Mouse (Mus musculus): Measurements from ENCODE around the gene Smu1.

Gene Smu1

GRCm38 (mm10) chr4:40757157-40757779, 455 bp downstream of the Smu1 start:
- DNase-seq (ENCODE audit: low spot score in 2 of 2) = no peak

DNA sequence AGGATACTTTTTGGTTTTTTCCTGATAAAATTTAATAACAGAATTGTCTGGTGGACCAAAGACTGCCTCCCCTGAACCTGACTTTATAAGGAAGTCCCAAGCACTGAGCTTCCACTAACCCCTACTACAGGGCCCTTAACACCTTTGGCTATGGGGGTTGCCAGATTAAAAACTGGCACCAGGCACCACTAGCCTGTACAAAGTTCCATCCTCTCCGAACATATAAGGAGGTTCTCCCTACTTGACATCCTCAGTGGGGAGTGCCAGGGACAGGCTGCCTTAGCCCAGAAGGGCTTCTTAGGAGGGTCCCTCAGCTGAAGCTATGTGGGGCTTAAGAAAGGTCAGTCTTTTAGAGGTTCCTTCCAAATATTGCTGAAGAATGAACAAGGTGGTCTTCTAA, 22.4 kb downstream of the Smu1 start:
- DNase-seq (ENCODE audit: low spot score in 2 of 2) = no peak

- DNase-seq (ENCODE audit: low spot score in 2 of 2) = no peak
Measured at GRCm38 (mm10) chr4:40731262-40731661, 26.5 kb downstream of the Smu1 start.

DNA sequence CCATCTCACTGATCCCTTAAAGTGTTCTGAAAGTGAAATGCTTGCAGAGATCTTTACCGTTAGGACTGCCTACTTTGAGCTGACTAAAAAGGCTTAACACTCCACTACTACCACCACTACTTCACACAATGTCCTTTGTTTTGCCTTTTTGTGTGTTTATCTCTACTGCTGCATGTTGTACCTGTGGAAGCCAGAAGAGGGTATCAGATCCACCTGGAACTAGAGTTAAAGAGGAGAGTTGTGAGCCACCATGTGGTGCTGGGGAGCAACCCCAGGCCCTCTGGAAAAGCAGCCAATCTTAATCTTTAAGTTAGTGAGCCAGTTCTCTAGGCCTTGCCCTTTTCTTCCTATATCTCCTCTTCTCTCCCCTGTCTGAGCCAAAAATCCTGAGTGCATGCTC, 30.5 kb downstream of the Smu1 start:
- no peak for DNase-seq (ENCODE audit: low spot score in 2 of 2)

GRCm38 (mm10) chr4:40725554-40725953, 32.2 kb downstream of the Smu1 start:
- no peak for DNase-seq (ENCODE audit: low spot score in 2 of 2)

- no peak for DNase-seq (ENCODE audit: low spot score in 2 of 2)
Measured at GRCm38 (mm10) chr4:40725141-40725540, 32.6 kb downstream of the Smu1 start.

DNA sequence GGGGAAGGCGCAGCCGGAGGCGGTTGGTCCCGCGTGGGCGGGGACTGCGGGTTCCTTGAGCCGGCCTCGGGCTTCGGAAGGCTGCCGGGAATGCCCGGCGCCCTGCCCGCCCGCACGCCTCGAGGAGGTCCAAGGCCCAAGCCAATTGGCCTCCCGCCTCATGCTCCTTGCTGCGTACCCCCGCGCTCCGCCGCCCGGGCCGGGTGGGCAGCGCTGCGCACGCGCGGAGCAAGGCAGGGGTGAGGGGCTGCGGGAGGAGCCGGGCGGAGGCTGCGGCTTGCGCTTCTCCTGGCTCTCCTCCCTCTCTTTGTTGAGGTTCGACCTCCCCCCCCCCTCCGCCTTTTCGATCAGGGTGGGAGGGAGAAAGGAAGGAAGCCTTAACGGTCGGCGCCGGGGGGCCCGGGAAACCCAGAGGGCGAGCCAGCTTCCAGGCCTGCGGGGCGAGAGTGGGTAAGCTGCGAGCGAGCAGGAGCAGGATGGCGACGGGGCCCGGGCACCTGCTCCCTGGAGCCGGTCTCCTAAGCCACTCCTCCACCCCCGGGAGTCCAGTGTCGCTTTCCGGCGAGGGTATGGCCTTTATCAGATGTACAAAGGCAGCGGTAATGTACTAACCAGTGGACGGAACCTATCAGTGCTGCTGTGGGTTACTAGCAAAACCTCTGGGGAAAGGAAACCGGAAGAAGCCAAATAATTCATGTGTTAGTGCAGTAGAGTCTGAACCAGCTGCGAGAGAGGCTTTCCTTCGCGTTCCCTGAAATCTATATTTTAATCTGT, 34.8 kb downstream of the Smu1 start:
- peak; percentile 61 to 72 for DNase-seq (ENCODE audit: low spot score in 2 of 2)

GRCm38 (mm10) chr4:40722011-40722666, 35.6 kb downstream of the Smu1 start, which contains the start of gene Dnaja1:
Dnaja1 (plus strand) TSS chr4:40722150.
- DNase-seq (ENCODE audit: low spot score in 2 of 2) = peak; percentile 93 to 96

GRCm38 (mm10) chr4:40720910-40721309, 36.8 kb downstream of the Smu1 start:
- no peak for DNase-seq (ENCODE audit: low spot score in 2 of 2)

- DNase-seq (ENCODE audit: low spot score in 2 of 2) = no peak
Measured at GRCm38 (mm10) chr4:40717141-40717540, 40.6 kb downstream of the Smu1 start.

- DNase-seq (ENCODE audit: low spot score in 2 of 2) = no peak
Measured at GRCm38 (mm10) chr4:40703710-40704275, 53.9 kb downstream of the Smu1 start.

DNA sequence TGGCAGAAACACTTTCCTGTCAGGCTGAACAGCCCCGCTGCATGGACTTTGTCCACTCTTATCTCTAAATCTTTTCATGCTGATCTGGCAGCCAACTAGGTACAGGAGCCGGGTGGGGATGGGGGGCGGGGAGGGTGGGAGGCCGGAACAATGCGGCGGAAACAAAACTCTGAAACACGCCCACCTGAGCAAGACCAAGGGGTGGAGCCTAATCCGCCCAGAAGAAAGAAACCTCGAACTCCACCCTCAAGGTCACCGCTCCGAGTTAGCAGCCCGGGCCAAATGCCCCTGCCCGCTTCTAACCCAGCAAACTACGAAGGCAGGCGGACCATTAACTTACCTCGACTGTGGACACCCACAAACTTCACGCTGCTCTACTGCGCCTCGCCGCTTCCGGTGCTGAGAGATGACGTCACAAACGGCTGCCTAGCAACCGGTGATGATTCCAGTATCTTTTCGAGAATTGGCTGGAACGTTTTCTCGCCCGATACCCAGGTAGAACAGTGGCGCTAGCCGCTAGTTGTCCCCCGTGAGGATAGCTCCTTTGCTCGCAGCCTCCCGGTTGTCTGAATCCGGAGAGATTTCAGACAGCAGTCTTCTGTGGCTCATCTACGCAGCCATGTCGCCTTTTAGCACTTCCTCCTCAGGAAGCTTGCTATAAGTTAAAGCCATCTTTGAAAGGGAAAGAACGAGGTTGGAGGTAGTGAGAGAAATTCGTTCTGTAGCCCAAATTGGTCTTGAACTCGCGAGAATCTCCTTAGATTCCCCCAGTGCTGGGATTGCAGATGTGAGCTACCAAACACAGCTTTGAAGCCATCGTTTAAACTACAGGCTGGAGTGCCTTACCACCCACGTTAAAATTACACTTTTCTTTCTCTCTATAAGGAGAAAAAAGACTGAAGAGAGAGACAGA, 54.7 kb downstream of the Smu1 start, which contains the start of gene Aptx:
Gene Aptx (minus strand): TSS at position 398 of the 913 bp plus-strand sequence.
- peak; percentile 96 to 97 for DNase-seq (ENCODE audit: low spot score in 2 of 2)

- no peak for DNase-seq (ENCODE audit: low spot score in 2 of 2)
Measured at GRCm38 (mm10) chr4:40701796-40702195, 55.9 kb downstream of the Smu1 start.

GRCm38 (mm10) chr4:40700216-40700615, 57.5 kb downstream of the Smu1 start:
- DNase-seq (ENCODE audit: low spot score in 2 of 2) = peak in 1 of 2 experiments; percentile 44

- no peak for DNase-seq (ENCODE audit: low spot score in 2 of 2)
Measured at GRCm38 (mm10) chr4:40697059-40697458, 60.7 kb downstream of the Smu1 start.

GRCm38 (mm10) chr4:40691100-40691499, 66.6 kb downstream of the Smu1 start:
- DNase-seq (ENCODE audit: low spot score in 2 of 2) = no peak

All from urinary bladder, postnatal 36 days (tissue).